Comparison of ENCODE assay signal across 21 mouse cellular contexts in the genomic region with DNA sequence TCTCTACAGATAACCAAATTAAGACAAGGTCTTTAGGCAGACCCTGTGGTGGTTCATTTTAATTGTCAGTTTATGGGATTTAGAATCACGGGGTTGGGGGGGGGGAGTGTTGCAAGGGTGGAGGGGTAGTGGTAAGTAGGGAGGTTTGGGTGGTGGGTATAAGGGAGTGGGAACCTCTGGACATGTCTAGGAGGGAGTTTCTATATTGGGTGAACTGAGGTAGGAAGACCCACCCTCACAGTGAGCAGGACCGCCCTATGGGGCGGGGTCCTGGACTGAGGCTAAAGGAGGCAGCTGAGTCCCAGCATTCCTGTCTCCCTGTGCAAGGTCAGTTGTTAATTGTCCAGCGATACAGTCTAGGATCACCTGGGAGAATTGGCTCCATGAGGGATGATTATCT. TPM values are rescaled to one million over a fixed set of nuclear protein-coding genes. Genes with fewer than 3 reads are reported as not detected.
DNase-seq lines count a peak whose midpoint lies in the region; ATAC-seq and TF ChIP-seq lines count a peak whose summit lies in the region.
"Had no signal": no experiment of that assay in that cellular context is flagged by ENCODE, and none has a peak within 500 bp of the region (broad histone marks: within the 10 kb centered on the region; RNA-seq: fewer than 3 reads in every experiment).

No protein-coding gene starts in this region.

- no peaks in the 10 kb centered on the region for H3K36me3 ChIP-seq in embryonic facial prominence, embryonic 11.5 days (replicated peaks; ENCODE audit: control insufficient read depth, insufficient read depth, low read depth, low read length)
- no peaks in the 10 kb centered on the region for H3K36me3 ChIP-seq in embryonic facial prominence, embryonic 10.5 days (replicated peaks)
- H3K36me3 ChIP-seq in stomach, embryonic 14.5 days (ENCODE audit: control insufficient read depth, insufficient read depth, low read length), result no peaks in the 10 kb centered on the region
- no peaks in the 10 kb centered on the region for H3K36me3 ChIP-seq in stomach, postnatal 0 days (ENCODE audit: control insufficient read depth, insufficient read depth, low read length)
- no peaks in the 10 kb centered on the region for H3K36me3 ChIP-seq in embryonic facial prominence, embryonic 13.5 days
- H3K36me3 ChIP-seq: embryonic facial prominence, embryonic 15.5 days; G1E; hindbrain, embryonic 12.5 days; hindbrain, embryonic 15.5 days had no signal

- H3K27me3 ChIP-seq in embryonic facial prominence, embryonic 11.5 days (ENCODE audit: control insufficient read depth, insufficient read depth, low read length), result no peaks in the 10 kb centered on the region
- H3K27me3 ChIP-seq in embryonic facial prominence, embryonic 10.5 days (replicated peaks; ENCODE audit: low read depth, poor library complexity, severe bottlenecking), result no peaks in the 10 kb centered on the region
- H3K27me3 ChIP-seq in stomach, embryonic 14.5 days (ENCODE audit: control insufficient read depth, insufficient read depth, low read length), result no peaks in the 10 kb centered on the region
- H3K27me3 ChIP-seq in stomach, postnatal 0 days (ENCODE audit: control insufficient read depth, insufficient read depth, low read length), result no peaks in the 10 kb centered on the region
- H3K27me3 ChIP-seq in embryonic facial prominence, embryonic 13.5 days, result no peaks in the 10 kb centered on the region
- H3K27me3 ChIP-seq: embryonic facial prominence, embryonic 15.5 days; hindbrain, embryonic 12.5 days; hindbrain, embryonic 15.5 days; Patski had no signal

- 85% methylated on average over 4 of the region's 4 CpGs for WGBS in embryonic facial prominence, embryonic 11.5 days
- WGBS in embryonic facial prominence, embryonic 10.5 days, result 88% methylated on average over 4 of the region's 4 CpGs
- WGBS in stomach, embryonic 14.5 days, result 79% methylated on average over 4 of the region's 4 CpGs
- WGBS in stomach, postnatal 0 days, result 77% methylated on average over 4 of the region's 4 CpGs
- 87% methylated on average over 4 of the region's 4 CpGs for WGBS in embryonic facial prominence, embryonic 13.5 days

- no peak overlapping the region for H3K4me2 ChIP-seq in embryonic facial prominence, embryonic 11.5 days (ENCODE audit: low read depth, low read length)
- no peak overlapping the region for H3K4me2 ChIP-seq in stomach, embryonic 14.5 days (replicated peaks; ENCODE audit: low read depth, low read length)
- H3K4me2 ChIP-seq in stomach, postnatal 0 days (replicated peaks; ENCODE audit: low read depth), result no peak overlapping the region
- H3K4me2 ChIP-seq in embryonic facial prominence, embryonic 13.5 days, result no peak overlapping the region
- H3K4me2 ChIP-seq: embryonic facial prominence, embryonic 15.5 days; heart, embryonic 11.5 days; hindbrain, embryonic 12.5 days; hindbrain, embryonic 15.5 days had no signal

- TF ChIP-seq EP300 in stomach, postnatal 0 days (optimal IDR thresholded peaks at IDR 0.05), result no peak

- no peaks in the 10 kb centered on the region for H3K9me3 ChIP-seq in embryonic facial prominence, embryonic 11.5 days (replicated peaks; ENCODE audit: control insufficient read depth, low read length)
- no peaks in the 10 kb centered on the region for H3K9me3 ChIP-seq in embryonic facial prominence, embryonic 10.5 days
- no peaks in the 10 kb centered on the region for H3K9me3 ChIP-seq in stomach, embryonic 14.5 days (ENCODE audit: control insufficient read depth, low read depth, low read length)
- no peaks in the 10 kb centered on the region for H3K9me3 ChIP-seq in stomach, postnatal 0 days (ENCODE audit: control insufficient read depth, low read length)
- H3K9me3 ChIP-seq in embryonic facial prominence, embryonic 13.5 days, result no peaks in the 10 kb centered on the region
- H3K9me3 ChIP-seq: embryonic facial prominence, embryonic 15.5 days; hindbrain, embryonic 12.5 days; hindbrain, embryonic 15.5 days had no signal

- ATAC-seq in embryonic facial prominence, embryonic 11.5 days (replicated peaks; ENCODE audit: insufficient number of reproducible peaks, low FRiP score, low TSS enrichment, low read depth), result 0 out of 2 replicates have a peak, but pooled peaks have one; percentile 64
- peak; percentile 62; the same call in 1 of the 2 replicates for ATAC-seq in stomach, embryonic 14.5 days (ENCODE audit: insufficient number of reproducible peaks, insufficient read depth, low FRiP score, low read depth)
- no peak for ATAC-seq in stomach, postnatal 0 days (ENCODE audit: low FRiP score, low TSS enrichment)
- ATAC-seq in embryonic facial prominence, embryonic 13.5 days (ENCODE audit: insufficient number of reproducible peaks, insufficient read depth, low FRiP score, low TSS enrichment, low read depth), result peak; percentile 52; the same call in 1 of the 2 replicates
- ATAC-seq in megakaryocyte progenitor cell, adult 5-6 weeks (replicated peaks; ENCODE audit: poor library complexity), result no peak
- ATAC-seq: forebrain, embryonic 14.5 days; forebrain, postnatal 0 days; Patski had no signal

- H3K4me3 ChIP-seq in embryonic facial prominence, embryonic 11.5 days (ENCODE audit: low read depth, low read length), result no peak overlapping the region
- no peak overlapping the region for H3K4me3 ChIP-seq in embryonic facial prominence, embryonic 10.5 days
- H3K4me3 ChIP-seq in stomach, embryonic 14.5 days (ENCODE audit: low read depth, low read length), result no peak overlapping the region
- no peak overlapping the region for H3K4me3 ChIP-seq in stomach, postnatal 0 days (ENCODE audit: low read depth, low read length)
- no peak overlapping the region for H3K4me3 ChIP-seq in embryonic facial prominence, embryonic 13.5 days
- H3K4me3 ChIP-seq: embryonic facial prominence, embryonic 15.5 days; gastrocnemius, adult 2 months; hindbrain, embryonic 12.5 days; hindbrain, embryonic 15.5 days had no signal

- no peak overlapping the region for H3K9ac ChIP-seq in embryonic facial prominence, embryonic 11.5 days (replicated peaks; ENCODE audit: low read length)
- no peak overlapping the region for H3K9ac ChIP-seq in stomach, embryonic 14.5 days (replicated peaks; ENCODE audit: low read depth, low read length)
- no peak overlapping the region for H3K9ac ChIP-seq in stomach, postnatal 0 days (ENCODE audit: low read length)
- no peak overlapping the region for H3K9ac ChIP-seq in embryonic facial prominence, embryonic 13.5 days
- H3K9ac ChIP-seq: embryonic facial prominence, embryonic 15.5 days; forebrain, postnatal 0 days; hindbrain, embryonic 12.5 days; hindbrain, embryonic 15.5 days had no signal

- no peak for DNase-seq in embryonic facial prominence, embryonic 11.5 days (ENCODE audit: low spot score)
- no peak for DNase-seq in embryonic facial prominence, embryonic 10.5 days (ENCODE audit: low spot score)
- DNase-seq in stomach, postnatal 0 days (ENCODE audit: low spot score), result no peak
- DNase-seq: cerebellum, adult 18-20 months; cerebellum, adult 9-10 months; cerebellum, postnatal 14 days; forebrain, postnatal 0 days; gastrocnemius, adult 2 months; gastrocnemius, postnatal 14 days; heart, adult 11 months had no signal

- no peak for TF ChIP-seq CTCF in stomach, postnatal 0 days (IDR thresholded peaks at IDR 0.05; ENCODE audit: low read depth)

- H3K27ac ChIP-seq in embryonic facial prominence, embryonic 11.5 days (replicated peaks; ENCODE audit: low read depth, low read length), result no peak overlapping the region
- H3K27ac ChIP-seq in embryonic facial prominence, embryonic 10.5 days (replicated peaks), result no peak overlapping the region
- H3K27ac ChIP-seq in stomach, embryonic 14.5 days (ENCODE audit: low read length), result no peak overlapping the region
- no peak overlapping the region for H3K27ac ChIP-seq in stomach, postnatal 0 days (replicated peaks)
- H3K27ac ChIP-seq in embryonic facial prominence, embryonic 13.5 days, result no peak overlapping the region
- H3K27ac ChIP-seq: embryonic facial prominence, embryonic 15.5 days; gastrocnemius, adult 2 months; hindbrain, embryonic 12.5 days; hindbrain, embryonic 15.5 days had no signal

- H3K4me1 ChIP-seq in embryonic facial prominence, embryonic 11.5 days (ENCODE audit: control insufficient read depth, insufficient read depth, low read length), result no peaks in the 10 kb centered on the region
- peaks cover 4% of the 10 kb centered on the region; the same call in 1 of the 2 replicates for H3K4me1 ChIP-seq in embryonic facial prominence, embryonic 10.5 days
- no peaks in the 10 kb centered on the region for H3K4me1 ChIP-seq in stomach, embryonic 14.5 days (ENCODE audit: control insufficient read depth, insufficient read depth, low read length)
- H3K4me1 ChIP-seq in stomach, postnatal 0 days (replicated peaks; ENCODE audit: control insufficient read depth, insufficient read depth), result no peaks in the 10 kb centered on the region
- peaks cover 19% of the 10 kb centered on the region for H3K4me1 ChIP-seq in embryonic facial prominence, embryonic 13.5 days
- H3K4me1 ChIP-seq: hindbrain, embryonic 12.5 days; hindbrain, embryonic 15.5 days had no signal

RNA-seq across cellular contexts. Expression of a gene that starts 42.0 kb away (rescaled TPM):
- polyA plus RNA-seq in embryonic facial prominence, embryonic 11.5 days (2014; fragmentation: Nextera tagmentation; extraction: Ambion mirVana), result 0.25 TPM in 1 of 2 replicates, not detected in the other
- polyA plus RNA-seq in embryonic facial prominence, embryonic 10.5 days (2016; fragmentation: Nextera tagmentation; extraction: Ambion mirVana), result 0.04 and 0.09 TPM in 2 replicates
- 0.29 and 0.72 TPM in 2 replicates for polyA plus RNA-seq in stomach, embryonic 14.5 days (2014; fragmentation: Nextera tagmentation; extraction: Ambion mirVana)
- 0.13 and 0.18 TPM in 2 replicates for polyA plus RNA-seq in stomach, postnatal 0 days (2015; fragmentation: Nextera tagmentation; extraction: Ambion mirVana)
- polyA plus RNA-seq in embryonic facial prominence, embryonic 13.5 days (2015; fragmentation: Nextera tagmentation; extraction: Ambion mirVana), result 0.10 and 0.27 TPM in 2 replicates
- total RNA-seq in megakaryocyte progenitor cell, adult 5-6 weeks (2015), result 0.20 and 0.32 TPM in 2 replicates
- total RNA-seq in megakaryocyte progenitor cell, adult 5-6 weeks (2017), result 0.17 and 0.20 TPM in 2 replicates
- total RNA-seq: forebrain, postnatal 0 days; G1E had no signal
- polyA plus RNA-seq: forebrain, embryonic 11.5 days; forebrain, embryonic 14.5 days; forebrain, postnatal 0 days; G1E; hindbrain, embryonic 12.5 days; Patski had no signal

Comparison
In these comparisons a context has a peak if more than half of its experiments do, and no peak if none do; other contexts are left out.
1. ATAC-seq: peak in embryonic facial prominence, embryonic 11.5 days (single experiment), stomach, embryonic 14.5 days (single experiment) and embryonic facial prominence, embryonic 13.5 days (single experiment); none in stomach, postnatal 0 days (single experiment) and megakaryocyte progenitor cell, adult 5-6 weeks (single experiment).